Mouse (Mus musculus): ENCODE measurements around the gene Crisp3. TPM values are rescaled to one million over a fixed set of nuclear protein-coding genes. Genes with fewer than 3 reads are reported as not detected.
"Not testable (repeated sequence)": the region's sequence is repeated elsewhere in the genome, so short reads cannot be mapped to it uniquely, and the experiment has no call there.

Gene Crisp3
- total RNA-seq (2022) = not detected

- DNase-seq (ENCODE audit: low spot score in 2 of 2) = no peak
These were observed at the start of gene Crisp3 for GRCm38 (mm10) chr17:40242135-40242534. Gene Crisp3 (minus strand): TSS chr17:40242288.

DNA sequence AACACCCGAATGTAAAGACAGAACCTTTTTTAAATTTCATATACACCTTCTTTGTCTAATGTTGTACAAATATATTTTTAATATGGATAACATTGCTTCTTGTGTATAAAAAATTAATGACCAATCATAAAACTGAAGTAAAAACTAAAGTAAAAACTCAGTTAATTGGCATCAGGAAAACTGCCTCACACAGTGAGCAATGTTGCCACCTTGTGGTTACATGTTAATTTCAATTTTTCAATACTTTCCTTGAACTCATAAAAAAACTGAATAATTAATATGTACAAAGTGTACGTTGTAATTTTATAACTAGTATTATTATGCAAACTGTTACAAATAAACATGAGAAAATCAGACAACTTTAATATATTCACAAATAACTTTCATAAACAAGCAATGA is 43.3 kb upstream of the Crisp3 start:
- DNase-seq (ENCODE audit: low spot score in 2 of 2) = no peak

DNA sequence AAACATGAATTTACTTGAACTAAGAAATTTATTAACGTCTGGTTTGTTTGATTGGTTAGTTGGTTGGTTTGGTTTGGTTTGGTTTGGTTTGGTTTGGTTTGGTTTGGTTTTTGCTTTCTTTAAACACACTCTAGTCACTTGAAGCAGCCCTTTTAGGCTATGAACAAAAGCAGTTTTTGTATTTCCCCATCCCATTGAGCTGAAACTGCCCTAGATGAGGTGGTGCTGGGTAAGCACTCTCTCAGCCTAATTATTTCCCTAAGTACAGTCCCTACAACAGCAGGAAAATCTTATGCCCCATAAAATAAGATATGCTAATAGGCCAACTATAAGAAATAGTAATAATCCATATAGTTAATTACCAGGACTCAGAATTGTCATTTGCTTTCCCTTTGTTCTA is 33.4 kb upstream of the Crisp3 start:
- DNase-seq (ENCODE audit: low spot score in 2 of 2) = no peak

DNA sequence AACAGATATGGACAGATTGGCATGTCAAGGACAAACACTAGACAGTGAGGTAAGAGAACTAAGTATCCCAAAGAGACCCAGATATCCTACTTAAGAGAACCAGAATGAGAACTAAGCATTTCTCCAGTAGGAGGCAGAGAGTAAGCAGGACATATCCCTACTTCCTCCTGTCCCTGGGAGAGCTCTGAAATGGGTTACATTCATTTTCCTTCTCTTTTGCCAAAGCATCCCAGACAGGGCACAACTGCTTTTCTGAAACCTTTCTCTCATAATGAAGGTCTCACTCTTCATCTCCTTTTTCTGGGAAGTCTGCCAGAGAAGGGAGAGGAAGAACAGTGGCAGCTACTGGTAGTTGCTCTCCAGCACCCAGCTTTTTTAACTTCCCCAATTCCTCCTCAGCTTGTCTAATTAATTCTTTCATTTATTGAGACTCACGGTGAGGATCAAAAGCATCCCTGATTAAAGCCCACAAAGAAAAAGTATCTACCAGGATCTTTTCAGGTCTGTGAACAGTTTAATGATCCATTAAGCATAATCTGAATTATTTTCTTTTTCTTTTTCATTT is 32.9 kb upstream of the Crisp3 start:
- no peak for DNase-seq (ENCODE audit: low spot score in 2 of 2)

GRCm38 (mm10) chr17:40252487-40252886 is 10.4 kb upstream of the Crisp3 start:
- no peak for DNase-seq (ENCODE audit: low spot score in 2 of 2)

DNA sequence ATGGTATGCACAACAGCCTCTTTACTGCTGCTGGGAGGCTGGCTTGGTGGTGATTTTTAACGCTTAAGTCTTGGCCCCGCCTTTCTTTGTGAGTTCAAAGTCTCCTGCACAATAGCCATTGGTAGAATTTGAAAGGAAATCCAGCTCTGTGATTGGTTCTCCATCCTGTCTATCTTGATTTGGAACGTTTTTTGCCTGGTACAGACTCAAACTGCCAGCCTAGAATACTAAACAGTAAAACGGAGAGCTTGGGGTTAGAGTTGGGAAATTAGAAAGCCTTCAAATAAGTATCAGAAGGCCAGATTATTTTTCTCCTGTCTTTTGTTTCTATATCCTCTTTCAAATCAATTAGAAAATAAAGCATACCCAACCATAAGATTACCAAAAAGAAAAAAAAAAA is 33.5 kb downstream of the Crisp3 start, which contains the start of gene Pgk2:
Pgk2 (minus strand) TSS at position 101 of the 400 bp plus-strand sequence.
- no peak for DNase-seq (ENCODE audit: low spot score in 2 of 2)

GRCm38 (mm10) chr17:40201803-40202202 is 40.3 kb downstream of the Crisp3 start:
- not testable (repeated sequence) for DNase-seq (ENCODE audit: low spot score in 2 of 2)

- not testable (repeated sequence) for DNase-seq (ENCODE audit: low spot score in 2 of 2)
These were observed 51.9 kb downstream of the Crisp3 start for GRCm38 (mm10) chr17:40190192-40190591.

Other genes starting within 250 kb of the Crisp3 start
- gene AC192777.2, start 146.8 kb downstream of the Crisp3 start, total RNA-seq (2022) = not detected
- gene Pgk2, start 33.6 kb downstream of the Crisp3 start, total RNA-seq (2022) = not detected
- not detected for gene Crisp1, start 76.9 kb upstream of the Crisp3 start, total RNA-seq (2022)